Mouse (Mus musculus): ENCODE measurements around the gene Cox16. TPM values are rescaled to one million over a fixed set of nuclear protein-coding genes. Genes with fewer than 3 reads are reported as not detected.

Gene Cox16
- polyA plus RNA-seq (2012; rRNA removed): 63.5 and 81.7 TPM in 2 replicates

DNA sequence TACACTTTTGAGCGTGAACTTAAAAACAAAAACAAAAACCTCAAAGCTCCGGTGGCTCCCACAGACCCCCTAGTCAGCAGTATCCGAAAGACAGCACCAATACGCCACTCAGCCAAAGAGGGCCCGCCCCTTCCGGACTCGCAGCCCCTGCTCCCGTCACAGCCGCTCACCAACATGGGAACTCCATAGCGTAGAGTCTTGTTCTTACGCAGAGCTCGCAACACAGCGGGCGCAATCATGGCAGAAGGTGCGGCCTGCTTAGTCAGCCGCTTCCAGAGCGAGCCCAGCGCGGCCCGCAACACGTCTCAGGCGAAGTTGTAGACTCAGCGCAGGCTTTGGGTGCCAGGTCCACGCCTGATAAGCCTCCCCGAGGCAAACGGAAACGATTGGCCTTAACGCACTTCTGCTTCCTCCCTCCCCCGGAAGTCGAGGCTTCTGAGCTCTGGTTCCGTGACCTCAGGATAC is at the start of gene Cox16:
Gene Cox16 (minus strand): TSS at position 401 of the 465 bp plus-strand sequence.

DNA sequence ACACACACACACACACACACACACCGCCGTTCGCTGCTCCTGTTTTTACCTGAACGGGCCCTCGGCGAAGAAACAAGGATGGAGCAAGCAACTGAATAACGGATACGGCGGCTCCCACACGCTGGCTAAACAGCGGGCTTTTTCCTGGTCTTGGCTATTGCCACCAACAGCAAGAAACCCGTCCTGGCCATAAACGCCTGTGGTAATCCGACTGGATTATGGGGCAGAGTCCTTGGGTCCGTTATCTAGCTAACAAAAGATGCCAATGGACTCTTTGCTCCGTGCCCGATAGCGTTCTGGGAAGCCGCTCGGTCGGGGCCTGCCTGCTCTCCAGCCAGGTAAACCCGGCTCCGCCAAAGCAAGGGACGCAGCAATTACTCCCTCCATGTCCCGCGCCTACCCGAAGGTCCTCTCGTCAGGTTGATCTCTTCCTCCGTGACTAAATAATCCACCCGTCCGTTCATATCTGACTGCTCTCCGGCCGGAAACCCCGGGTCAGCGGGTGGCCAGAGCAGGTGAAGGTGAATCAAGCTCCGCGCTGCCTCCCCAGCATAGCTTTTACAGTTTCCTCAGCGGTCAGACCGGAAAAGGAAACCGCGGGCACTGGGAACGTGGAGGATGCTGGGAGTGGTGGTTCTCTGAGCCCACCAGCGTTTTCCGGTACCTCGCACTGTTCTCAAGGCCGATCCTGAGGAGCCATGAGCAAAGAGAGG is 47.5 kb upstream of the Cox16 start, which contains the start of the genes Gm20498 and Synj2bp:
Gene Gm20498 (minus strand): TSS at position 590 of the 713 bp plus-strand sequence.
Gene Synj2bp (minus strand): TSS at position 596 of the 713 bp plus-strand sequence.

DNA sequence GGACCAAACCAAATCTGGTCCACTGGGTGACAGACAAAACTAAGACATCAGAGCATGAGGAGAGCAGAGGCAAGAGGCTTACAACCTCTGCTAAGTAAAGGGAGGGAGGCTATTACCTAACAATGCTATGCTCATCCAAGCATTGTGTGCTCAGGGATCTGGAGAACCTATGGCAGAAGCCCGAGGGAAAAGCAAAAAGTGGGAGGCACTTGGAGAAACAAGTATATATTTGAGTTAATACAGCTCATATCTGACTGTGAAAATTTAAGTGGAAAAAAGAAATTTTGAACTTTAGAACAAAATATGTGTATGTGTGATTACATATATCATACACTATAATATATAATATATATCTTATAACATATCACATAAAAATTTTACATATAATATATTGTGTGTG is 63.1 kb downstream of the Cox16 start, which contains the start of gene Adam4:
Gene Adam4 (minus strand): TSS at position 101 of the 400 bp plus-strand sequence.

DNA sequence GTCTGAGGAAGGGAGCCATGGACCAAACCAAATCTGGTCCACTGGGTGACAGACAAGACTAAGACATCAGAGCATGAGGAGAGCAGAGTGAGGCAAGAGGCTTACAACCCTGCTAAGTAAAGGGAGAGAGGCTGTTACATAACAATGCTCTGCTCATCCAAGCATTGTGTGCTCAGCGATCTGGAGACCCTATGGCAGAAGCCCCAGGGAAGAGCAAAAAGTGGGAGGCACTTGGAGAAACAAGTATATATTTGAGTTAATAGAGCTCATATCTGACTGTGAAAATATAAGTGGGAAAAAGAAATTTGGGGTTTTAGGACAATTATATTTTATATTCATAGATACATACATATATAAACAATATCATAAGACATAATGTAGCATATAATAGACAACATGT is 105.6 kb downstream of the Cox16 start, which contains the start of gene Gm4787:
Gene Gm4787 (minus strand): TSS at position 101 of the 400 bp plus-strand sequence.

DNA sequence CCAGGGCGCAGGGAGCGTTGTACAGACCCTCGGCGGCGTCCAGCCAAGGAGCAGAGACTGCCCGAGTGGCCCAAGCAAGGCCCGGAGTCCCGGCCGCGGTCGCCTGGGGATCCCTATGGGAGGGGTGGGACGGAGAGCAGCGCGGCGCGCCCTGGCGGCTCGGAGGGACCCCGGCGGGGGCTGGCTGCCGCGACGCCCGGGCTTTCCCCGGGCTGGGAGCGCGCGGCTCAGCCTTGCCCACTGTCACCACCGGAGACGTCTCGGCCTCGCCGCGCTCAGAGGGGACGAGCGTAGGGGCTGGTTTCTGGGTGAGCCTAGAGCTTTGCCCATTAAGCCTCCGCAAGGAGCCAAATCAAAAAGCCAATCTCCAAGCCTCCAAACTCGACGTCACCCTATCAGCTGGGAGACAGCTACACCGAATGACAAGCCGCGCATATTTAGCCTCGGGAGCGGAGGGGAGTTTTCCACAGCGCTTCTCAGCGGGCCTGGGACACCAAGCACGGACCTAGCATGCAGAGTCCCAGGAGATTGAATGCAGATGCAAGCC is 152.0 kb downstream of the Cox16 start, which contains the start of gene Slc8a3:
Gene Slc8a3 (minus strand): TSS at position 306 of the 547 bp plus-strand sequence.

Other genes starting within 250 kb of the Cox16 start
- 0.36 and 0.52 TPM in 2 replicates for gene Slc8a3, start 151.9 kb downstream of the Cox16 start, polyA plus RNA-seq (2012; rRNA removed)
- 0.11 and 0.20 TPM in 2 replicates for gene Gm4787, start 105.7 kb downstream of the Cox16 start, polyA plus RNA-seq (2012; rRNA removed)
- 0.08 and 0.12 TPM in 2 replicates for gene Adam4, start 63.2 kb downstream of the Cox16 start, polyA plus RNA-seq (2012; rRNA removed)
- 8.8 and 15.9 TPM in 2 replicates for gene Gm20498, start 47.8 kb upstream of the Cox16 start, polyA plus RNA-seq (2012; rRNA removed)
- gene Synj2bp, start 47.8 kb upstream of the Cox16 start, polyA plus RNA-seq (2012; rRNA removed): 13.3 and 21.7 TPM in 2 replicates
- 0.05 TPM in 1 of 2 replicates, not detected in the other for gene Adam21, start 83.3 kb upstream of the Cox16 start, polyA plus RNA-seq (2012; rRNA removed)
- 3.3 and 5.0 TPM in 2 replicates for gene Med6, start 109.9 kb upstream of the Cox16 start, polyA plus RNA-seq (2012; rRNA removed)
- gene Ttc9, start 146.1 kb upstream of the Cox16 start, polyA plus RNA-seq (2012; rRNA removed): 5.5 and 5.6 TPM in 2 replicates

All from ovary, adult 2 months (tissue).